In genomic region chr4:28812691-28813289, GRCm38 (mm10) we compare ENCODE assay signal across 7 mouse cellular contexts. TPM values are rescaled to one million over a fixed set of nuclear protein-coding genes. Genes with fewer than 3 reads are reported as not detected.
A peak's percentile ranks its signal among the peaks of the same experiment; 100 is the strongest.
DNase-seq lines count a peak whose midpoint lies in the region; ATAC-seq and TF ChIP-seq lines count a peak whose summit lies in the region.

Gene Epha7, plus strand, starts transcription at chr4:28813131.

- no peaks in the 10 kb centered on the region for H3K9me3 ChIP-seq in limb, embryonic 13.5 days
- H3K9me3 ChIP-seq in midbrain, embryonic 15.5 days = no peaks in the 10 kb centered on the region

- under 1% methylated on average over 48 of the region's 48 CpGs for WGBS in limb, embryonic 13.5 days
- under 1% methylated on average over 48 of the region's 48 CpGs for WGBS in midbrain, embryonic 15.5 days
- under 1% methylated on average over 48 of the region's 48 CpGs for whole genome bisulfite sequencing in spleen, adult 2 months

- peak within 1 kb of the TSS; percentile 87 for H3K27ac ChIP-seq in embryonic fibroblast, embryonic 13.5 days (ENCODE audit: insufficient read depth, low read length)
- H3K27ac ChIP-seq in limb, embryonic 13.5 days = peak within 1 kb of the TSS; percentile 97
- H3K27ac ChIP-seq in midbrain, embryonic 15.5 days = peak within 1 kb of the TSS; percentile 96
- no peak within 1 kb of the TSS for H3K27ac ChIP-seq in spleen, adult 2 months (ENCODE audit: insufficient read depth, low read length)

- no peak for TF ChIP-seq CTCF in brain, embryonic 14.5 days (IDR thresholded peaks at IDR 0.05; ENCODE audit: borderline replicate concordance, extremely low read depth, insufficient read depth, insufficient read length)
- TF ChIP-seq CTCF in embryonic fibroblast, embryonic 13.5 days (IDR thresholded peaks at IDR 0.05; ENCODE audit: borderline replicate concordance, insufficient read depth, low read length) = no peak
- TF ChIP-seq CTCF in spleen, adult 2 months (IDR thresholded peaks at IDR 0.05; ENCODE audit: extremely low read depth, insufficient read depth, insufficient read length, insufficient replicate concordance) = no peak

- peak; percentile 98 for ATAC-seq in limb, embryonic 13.5 days (ENCODE audit: low FRiP score, low read depth)
- ATAC-seq in midbrain, embryonic 15.5 days (replicated peaks) = peak; percentile 98

- peak within 1 kb of the TSS; percentile 65 for H3K4me3 ChIP-seq in embryonic fibroblast, embryonic 13.5 days (ENCODE audit: insufficient read depth, low read length)
- H3K4me3 ChIP-seq in limb, embryonic 13.5 days = peak within 1 kb of the TSS; percentile 81
- peak within 1 kb of the TSS; percentile 83 for H3K4me3 ChIP-seq in midbrain, embryonic 15.5 days
- peak within 1 kb of the TSS; percentile 45 for H3K4me3 ChIP-seq in spleen, adult 2 months (ENCODE audit: extremely low read depth, insufficient read depth, insufficient read length)

- no peaks in the 10 kb centered on the region for H3K27me3 ChIP-seq in limb, embryonic 13.5 days
- H3K27me3 ChIP-seq in midbrain, embryonic 15.5 days (replicated peaks) = peaks cover 6% of the 10 kb centered on the region
- H3K27me3 ChIP-seq in spleen, adult 2 months (ENCODE audit: control insufficient read depth, insufficient read depth, low read length) = peaks cover 21% of the 10 kb centered on the region

- peak; percentile 99 for DNase-seq in brain, embryonic 14.5 days (ENCODE audit: low read depth)
- DNase-seq in heart, adult 8-10 months (ENCODE audit: low spot score) = peak; percentile 92
- DNase-seq in kidney, adult 9 months = peak; percentile 96
- DNase-seq in spleen, adult 2 months (ENCODE audit: low read depth in 1 of 2, low spot score in 2 of 2) = peak in 1 of 2 experiments; percentile 49

- TF ChIP-seq POLR2A in brain, embryonic 14.5 days (IDR thresholded peaks at IDR 0.05; ENCODE audit: borderline replicate concordance, extremely low read depth, insufficient read depth, insufficient read length, poor library complexity, severe bottlenecking) = peak; percentile 89; the same call in 1 of the 2 replicates
- TF ChIP-seq POLR2A in embryonic fibroblast, embryonic 13.5 days (IDR thresholded peaks at IDR 0.05; ENCODE audit: low read depth, low read length) = peak; percentile 98
- TF ChIP-seq POLR2A in spleen, adult 2 months (IDR thresholded peaks at IDR 0.05; ENCODE audit: low read depth, low read length) = no peak

- peak within 1 kb of the TSS; percentile 96 for H3K9ac ChIP-seq in limb, embryonic 13.5 days
- peak within 1 kb of the TSS; percentile 79 for H3K9ac ChIP-seq in midbrain, embryonic 15.5 days

- H3K4me1 ChIP-seq in embryonic fibroblast, embryonic 13.5 days (ENCODE audit: control insufficient read depth, insufficient read depth, low read length) = no peaks in the 10 kb centered on the region; the same call in 1 of the 2 replicates
- 0 out of 2 replicates have a peak, but pooled peaks cover 4% of the 10 kb centered on the region for H3K4me1 ChIP-seq in limb, embryonic 13.5 days
- no peaks in the 10 kb centered on the region for H3K4me1 ChIP-seq in midbrain, embryonic 15.5 days
- H3K4me1 ChIP-seq in spleen, adult 2 months (ENCODE audit: control insufficient read depth, insufficient read depth, insufficient read length) = peaks cover 3% of the 10 kb centered on the region; the same call in 1 of the 2 replicates

- peak within 1 kb of the TSS; percentile 73 for H3K4me2 ChIP-seq in limb, embryonic 13.5 days (replicated peaks)
- H3K4me2 ChIP-seq in midbrain, embryonic 15.5 days = peak within 1 kb of the TSS; percentile 79

- H3K36me3 ChIP-seq in limb, embryonic 13.5 days = no peaks in the 10 kb centered on the region
- H3K36me3 ChIP-seq in midbrain, embryonic 15.5 days (replicated peaks) = no peaks in the 10 kb centered on the region
- H3K36me3 ChIP-seq in spleen, adult 2 months (ENCODE audit: control insufficient read depth, insufficient read depth, low read length) = no peaks in the 10 kb centered on the region

RNA-seq across cellular contexts. Expression of gene Epha7, which starts in this region (rescaled TPM):
- polyA plus RNA-seq in brain, embryonic 14.5 days (2012; rRNA removed) = 21.2 and 35.3 TPM in 2 replicates
- polyA plus RNA-seq in embryonic fibroblast, embryonic 13.5 days (2011; ENCODE audit: insufficient read length, low read depth, missing spikeins) = 11.1 and 17.1 TPM in 2 replicates
- total RNA-seq in heart, adult 8-10 months (2022) = 1 to 10 TPM; 6.0 to 8.7 (median 6.3) TPM
- 54.2 and 59.0 TPM in 2 replicates for polyA plus RNA-seq in limb, embryonic 13.5 days (2015; fragmentation: Nextera tagmentation; extraction: Ambion mirVana)
- 63.6 and 79.2 TPM in 2 replicates for polyA plus RNA-seq in midbrain, embryonic 15.5 days (2015; fragmentation: Nextera tagmentation; extraction: Ambion mirVana)
- 0.05 and 0.06 TPM in 2 replicates for polyA plus RNA-seq in spleen, adult 2 months (2012; rRNA removed)

Comparison
In these comparisons a context has a peak if more than half of its experiments do, and no peak if none do; other contexts are left out.
1. RNA of gene Epha7 (polyA plus RNA-seq): 63.6 to 79.2 TPM in midbrain, embryonic 15.5 days, 54.2 to 59.0 TPM in limb, embryonic 13.5 days, 21.2 to 35.3 TPM in brain, embryonic 14.5 days and 11.1 to 17.1 TPM in embryonic fibroblast, embryonic 13.5 days; 0.05 to 0.06 TPM in spleen, adult 2 months; every median in the first group is over 10 times any median in the second.
2. Peak in every context shown above with its lines, with median percentiles within 50 percentile points of each other: H3K4me3 ChIP-seq.